In the genomic region with DNA sequence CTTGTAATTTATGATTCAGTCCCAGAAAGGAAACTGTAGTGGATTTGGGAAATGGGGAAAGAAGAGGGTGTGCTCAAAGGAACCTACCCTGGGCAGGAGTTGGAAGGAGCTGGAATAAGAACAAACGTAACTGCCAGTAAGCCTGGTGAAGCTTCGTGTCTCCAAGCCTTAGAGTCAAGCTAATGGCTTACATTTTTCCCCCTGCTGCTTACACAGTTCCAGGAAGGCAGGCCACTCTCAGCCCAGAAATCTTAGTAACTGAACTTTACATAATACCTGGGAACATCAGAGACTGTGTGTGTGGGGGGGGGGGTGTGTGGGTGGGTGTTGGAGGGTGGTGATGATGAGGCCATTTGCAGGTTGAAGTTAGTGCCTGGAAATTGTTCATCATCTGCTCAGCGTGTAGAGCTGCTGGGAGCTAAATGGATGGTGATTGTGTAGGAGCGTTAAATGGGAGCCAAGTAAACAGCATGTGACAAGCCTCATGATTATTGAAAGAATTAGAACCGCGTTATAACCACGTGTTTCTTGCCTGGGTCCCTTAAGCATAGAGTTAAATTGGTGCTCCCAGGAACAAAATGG, we compare ENCODE assay signal across 31 mouse cellular contexts.
"Had no signal": no experiment of that assay in that cellular context is flagged by ENCODE, and none has a peak within 500 bp of the region (broad histone marks: within the 10 kb centered on the region; RNA-seq: fewer than 3 reads in every experiment).

No protein-coding gene starts in this region.

- DNase-seq: left cerebral cortex, postnatal 4 days; liver; liver, embryonic 13.5 days; liver, postnatal 0 days; lung, adult 2 months; lung, embryonic 14.5 days; lung, postnatal 10 days; lung, postnatal 14 days; lung, postnatal 36 days; lung, postnatal 4 days; midbrain, embryonic 14.5 days had no signal

- ATAC-seq: liver, embryonic 12.5 days; liver, postnatal 0 days; lung, postnatal 0 days; midbrain, embryonic 13.5 days; midbrain, embryonic 15.5 days; midbrain, embryonic 16.5 days had no signal

- H3K9me3 ChIP-seq: limb, embryonic 10.5 days; limb, embryonic 12.5 days; limb, embryonic 13.5 days; limb, embryonic 15.5 days; liver, embryonic 12.5 days; liver, embryonic 13.5 days; liver, embryonic 15.5 days; lung, embryonic 15.5 days; megakaryocyte, embryonic 14.5 days; midbrain, embryonic 10.5 days; midbrain, embryonic 12.5 days; midbrain, embryonic 13.5 days; midbrain, embryonic 15.5 days; neural tube, embryonic 12.5 days had no signal

- H3K36me3 ChIP-seq: limb, embryonic 10.5 days; limb, embryonic 12.5 days; limb, embryonic 13.5 days; limb, embryonic 15.5 days; liver, embryonic 12.5 days; liver, embryonic 13.5 days; liver, embryonic 15.5 days; lung, embryonic 15.5 days; midbrain, embryonic 10.5 days; midbrain, embryonic 12.5 days; midbrain, embryonic 13.5 days; midbrain, embryonic 15.5 days; neural tube, embryonic 12.5 days had no signal

- H3K27me3 ChIP-seq: limb, embryonic 12.5 days; limb, embryonic 15.5 days; liver, embryonic 12.5 days; liver, embryonic 13.5 days; liver, embryonic 15.5 days; lung, embryonic 15.5 days; midbrain, embryonic 12.5 days; midbrain, embryonic 13.5 days; midbrain, embryonic 15.5 days; neural tube, embryonic 12.5 days had no signal

- H3K4me3 ChIP-seq: limb, embryonic 10.5 days; limb, embryonic 12.5 days; limb, embryonic 13.5 days; limb, embryonic 15.5 days; liver, embryonic 12.5 days; liver, embryonic 13.5 days; liver, embryonic 15.5 days; lung, embryonic 15.5 days; megakaryocyte, embryonic 14.5 days; midbrain, embryonic 10.5 days; midbrain, embryonic 12.5 days; midbrain, embryonic 13.5 days; midbrain, embryonic 15.5 days; myocyte; neural tube, embryonic 12.5 days had no signal

- H3K9ac ChIP-seq: limb, embryonic 12.5 days; limb, embryonic 13.5 days; limb, embryonic 15.5 days; liver, embryonic 12.5 days; liver, embryonic 13.5 days; liver, embryonic 14.5 days; liver, embryonic 15.5 days; liver, postnatal 0 days; lung, embryonic 14.5 days; lung, embryonic 15.5 days; midbrain, embryonic 12.5 days; midbrain, embryonic 13.5 days; midbrain, embryonic 15.5 days; neural tube, embryonic 12.5 days had no signal

- H3K4me1 ChIP-seq: liver, embryonic 12.5 days; liver, embryonic 13.5 days; liver, embryonic 15.5 days; lung, embryonic 15.5 days; megakaryocyte, embryonic 14.5 days; midbrain, embryonic 10.5 days; midbrain, embryonic 12.5 days; midbrain, embryonic 13.5 days; midbrain, embryonic 15.5 days; neural tube, embryonic 12.5 days had no signal

- H3K4me2 ChIP-seq: limb, embryonic 12.5 days; limb, embryonic 13.5 days; limb, embryonic 15.5 days; liver, embryonic 11.5 days; liver, embryonic 12.5 days; liver, embryonic 13.5 days; liver, embryonic 15.5 days; lung, embryonic 14.5 days; lung, embryonic 15.5 days; midbrain, embryonic 11.5 days; midbrain, embryonic 12.5 days; midbrain, embryonic 13.5 days; midbrain, embryonic 15.5 days; neural tube, embryonic 12.5 days had no signal

- H3K27ac ChIP-seq: limb, embryonic 10.5 days; limb, embryonic 12.5 days; limb, embryonic 13.5 days; limb, embryonic 15.5 days; liver, embryonic 12.5 days; liver, embryonic 13.5 days; liver, embryonic 14.5 days; liver, embryonic 15.5 days; lung, embryonic 15.5 days; macrophage; midbrain, embryonic 10.5 days; midbrain, embryonic 12.5 days; midbrain, embryonic 13.5 days; midbrain, embryonic 15.5 days; neural tube, embryonic 12.5 days had no signal
